Mouse (Mus musculus) induced T-regulatory cell, adult 2 months (primary cell): ENCODE measurements around the gene Hoga1.
A peak's percentile ranks its signal among the peaks of the same experiment; 100 is the strongest.

ENCODE experiments used
- DNase-seq: peaks from one replicate; pipeline ENCODE4 v3.0.0-alpha.2; 2012; ENCODE audit warnings: low read depth

Gene Hoga1

DNA sequence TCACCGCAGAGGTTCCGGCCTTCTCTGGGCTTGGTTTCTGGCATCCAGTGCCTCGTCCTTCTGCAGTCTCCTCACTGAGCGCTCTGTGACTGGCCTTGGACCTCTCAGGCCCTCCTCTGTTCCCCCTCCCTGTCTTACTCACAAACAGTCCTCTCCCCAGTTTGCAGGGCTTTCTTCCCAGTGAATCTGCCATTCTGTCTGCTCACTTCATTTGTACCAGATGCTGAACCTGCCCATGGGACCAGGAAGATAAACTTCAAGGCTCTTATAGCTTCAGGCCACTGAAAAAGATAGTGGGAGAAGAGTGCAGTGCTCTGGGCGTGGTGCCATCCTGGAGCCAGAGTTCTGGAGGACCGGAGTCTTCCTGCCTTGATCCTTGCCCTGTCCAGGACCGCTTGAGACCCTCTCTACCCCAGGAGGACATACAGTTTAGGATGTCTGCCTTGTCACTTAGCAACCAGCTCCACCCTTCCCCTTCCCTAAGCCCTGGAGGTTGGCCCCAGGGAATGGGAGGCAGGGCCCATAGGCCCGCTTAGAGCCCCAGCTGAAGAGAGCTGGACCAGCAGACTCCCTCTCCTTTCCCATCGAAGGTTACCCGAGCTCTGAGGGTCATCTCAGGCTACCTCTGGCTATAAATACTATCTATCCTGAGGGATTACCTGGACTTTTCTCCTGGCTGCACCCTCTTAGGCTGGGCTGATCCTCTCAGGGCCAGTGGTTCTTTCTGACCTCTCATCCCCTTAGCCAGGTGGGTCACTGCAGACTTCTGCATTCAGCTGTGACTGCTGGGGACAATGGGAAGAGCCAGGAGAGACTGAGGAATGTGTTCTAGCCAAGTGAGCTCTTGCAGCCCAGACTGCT is 23.5 kb upstream of the Hoga1 start:
- DNase-seq, result no peak

DNA sequence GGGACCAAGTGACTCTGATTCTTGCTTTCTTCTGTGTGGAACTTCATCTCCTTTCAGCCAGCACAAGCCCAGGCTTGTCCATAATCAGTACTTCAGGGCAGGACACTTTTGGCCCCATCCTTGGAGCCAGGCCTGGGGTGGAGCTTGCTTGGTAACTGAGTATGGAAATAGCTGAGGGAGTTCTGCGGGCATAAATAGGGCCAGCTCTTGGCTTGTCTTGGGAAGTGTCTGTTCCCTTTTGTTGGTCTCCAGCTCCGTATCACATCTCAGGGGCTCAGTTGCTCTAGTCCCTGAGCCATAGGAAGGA is 22.9 kb upstream of the Hoga1 start:
- DNase-seq, result no peak

DNA sequence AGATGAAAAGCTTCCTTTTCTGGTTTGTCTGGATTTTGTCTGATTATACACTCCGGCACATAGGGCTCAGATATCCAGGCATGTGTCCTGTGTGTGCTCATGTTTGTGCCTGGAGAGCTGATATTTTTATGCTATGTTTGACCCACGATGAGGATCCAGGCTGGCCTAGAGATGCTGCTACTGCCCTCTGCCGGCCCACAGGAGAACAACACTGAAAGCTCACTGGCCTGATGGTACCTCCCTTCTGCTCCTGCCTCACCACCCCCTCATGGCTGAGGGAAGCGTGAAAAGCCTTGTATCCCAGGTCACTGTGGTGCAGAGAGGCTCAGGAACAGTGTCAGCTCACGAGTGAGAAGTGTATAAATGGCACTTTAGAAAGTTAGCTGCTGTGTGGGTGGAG is 19.3 kb upstream of the Hoga1 start:
- peak; percentile 82 for DNase-seq

DNA sequence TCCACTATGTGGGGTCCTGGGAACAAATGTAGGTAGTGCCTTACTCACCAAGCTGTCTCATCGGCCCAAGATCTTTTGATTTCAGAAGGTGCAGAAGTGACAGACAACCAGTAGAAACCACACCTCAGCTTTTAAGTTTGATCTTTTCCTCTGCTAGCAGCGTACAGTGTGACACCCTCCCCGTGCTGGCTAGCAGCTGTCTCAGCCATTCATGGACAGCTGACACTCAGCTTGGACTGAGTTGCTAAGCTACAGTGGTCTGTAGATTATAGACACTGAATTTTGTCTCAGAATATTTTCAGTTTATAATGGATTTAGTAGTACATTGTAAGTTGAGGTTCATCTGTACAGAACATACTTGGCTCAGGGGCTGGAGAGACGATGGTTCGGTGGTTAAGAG is 14.3 kb upstream of the Hoga1 start:
- no peak for DNase-seq

DNA sequence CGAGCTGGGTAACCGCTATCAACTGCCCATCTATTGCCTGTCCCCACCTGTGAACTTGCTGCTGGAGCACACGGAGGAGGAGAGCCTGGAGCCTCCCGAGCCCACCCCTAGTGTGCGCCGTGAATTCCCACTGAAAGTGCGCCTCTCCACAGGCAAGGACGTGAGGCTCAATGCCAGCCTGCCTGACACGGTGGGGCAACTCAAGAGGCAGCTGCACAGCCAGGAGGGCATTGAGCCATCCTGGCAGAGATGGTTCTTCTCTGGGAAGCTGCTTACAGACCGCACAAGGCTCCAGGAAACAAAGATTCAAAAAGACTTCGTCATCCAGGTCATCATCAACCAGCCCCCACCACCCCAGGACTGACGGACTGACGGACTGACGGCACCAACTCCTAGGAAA is 11.8 kb upstream of the Hoga1 start:
- no peak for DNase-seq

DNA sequence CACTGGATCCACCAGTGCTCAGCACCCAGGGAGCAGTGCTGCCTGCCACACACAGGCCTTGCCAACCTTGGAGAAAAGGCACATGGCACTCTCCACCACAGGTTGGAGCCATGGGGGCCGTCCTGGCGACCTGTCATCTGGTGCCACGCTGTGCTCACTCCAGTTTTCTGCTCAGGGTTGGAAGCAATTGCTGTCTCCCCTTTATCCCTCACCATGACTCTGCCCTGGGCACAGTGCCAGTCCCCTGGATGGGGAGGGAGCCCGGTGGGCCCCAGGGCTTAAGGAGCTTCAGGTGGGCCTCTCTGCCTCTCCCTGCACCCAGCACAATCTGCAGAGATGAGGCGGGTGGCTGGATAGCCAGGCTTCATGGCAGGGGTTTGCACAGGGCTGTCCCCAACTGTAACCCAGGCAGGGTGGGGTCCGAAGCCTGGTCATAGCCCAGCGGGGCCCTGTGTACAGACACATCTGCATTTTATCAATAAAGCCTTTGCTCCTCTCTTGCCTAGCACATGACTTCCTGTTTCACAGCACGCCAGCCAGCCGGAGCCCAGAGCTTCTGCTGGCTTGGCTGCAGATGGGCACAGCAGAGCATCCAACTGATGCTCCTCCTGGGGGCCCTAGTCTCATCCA is 11.1 kb upstream of the Hoga1 start:
- DNase-seq, result no peak

DNA sequence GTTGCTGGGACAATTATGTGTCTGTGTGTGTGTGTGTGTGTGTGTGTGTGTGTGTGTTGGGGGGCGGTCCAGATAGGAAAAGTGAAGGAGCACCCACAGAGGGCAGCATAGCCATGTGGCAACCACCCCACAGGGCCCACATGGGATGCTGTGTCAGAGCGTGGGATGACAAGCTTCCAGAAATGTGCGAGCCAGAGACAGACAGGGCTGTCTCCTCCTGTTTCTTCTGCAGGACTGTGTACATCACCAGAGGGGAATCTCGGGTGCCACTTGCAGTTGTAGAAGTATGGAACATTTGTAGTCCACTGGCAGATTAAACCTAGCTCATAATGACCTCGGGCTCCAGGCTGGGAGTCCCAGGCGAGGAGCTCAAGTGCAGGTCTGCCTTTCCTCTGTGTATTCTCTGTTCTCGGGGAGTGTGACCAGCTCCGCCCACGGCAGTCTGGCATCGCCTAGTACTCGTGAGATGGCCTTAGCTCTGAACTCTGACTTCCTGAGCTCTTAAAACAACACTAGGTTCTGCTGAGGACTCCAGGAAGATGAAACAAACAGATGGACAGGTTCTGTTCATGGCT is 10.4 kb upstream of the Hoga1 start:
- DNase-seq, result no peak

DNA sequence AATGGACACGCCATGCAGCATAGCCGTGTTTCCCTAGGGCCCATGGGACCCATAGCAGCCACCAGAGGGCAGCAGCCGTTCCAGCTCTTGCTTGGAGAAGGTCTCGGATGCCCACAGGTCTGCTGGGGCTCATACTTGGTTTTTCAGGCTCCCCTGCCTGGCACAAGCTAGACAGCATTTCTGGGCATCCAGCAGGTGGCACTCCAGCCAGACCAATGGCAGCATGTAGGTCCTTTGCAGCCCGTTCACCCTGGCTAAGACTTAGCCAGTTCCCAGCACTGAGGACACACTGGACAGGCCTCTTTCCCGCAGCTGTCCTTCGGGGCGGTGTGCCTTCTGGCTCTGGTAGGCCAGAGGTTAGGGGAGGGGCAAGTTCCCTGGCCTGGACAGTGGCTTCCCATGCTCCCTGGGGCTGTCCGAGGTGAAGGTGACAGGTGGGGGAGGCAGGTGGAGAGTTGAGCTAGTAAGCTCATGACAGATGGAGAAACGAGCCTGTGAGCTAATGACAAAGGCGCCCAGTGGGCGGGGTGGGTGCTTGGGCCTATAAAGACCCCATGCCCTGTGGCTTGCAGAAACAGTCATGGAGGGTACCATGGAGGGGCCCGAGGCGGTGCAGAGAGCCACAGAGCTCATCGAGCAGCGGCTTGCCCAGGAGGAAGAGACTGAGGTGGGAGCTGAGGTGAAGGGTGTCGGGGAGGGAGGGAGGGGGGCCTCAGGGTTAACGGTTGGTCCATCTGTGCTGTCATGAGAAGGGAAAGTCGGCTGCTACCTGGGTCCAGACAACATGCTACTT is 9.8 kb upstream of the Hoga1 start, which contains the start of gene Ankrd2:
Gene Ankrd2, plus strand, starts transcription at position 545 of the 793 bp plus-strand sequence.
- DNase-seq, result peak; percentile 81

DNA sequence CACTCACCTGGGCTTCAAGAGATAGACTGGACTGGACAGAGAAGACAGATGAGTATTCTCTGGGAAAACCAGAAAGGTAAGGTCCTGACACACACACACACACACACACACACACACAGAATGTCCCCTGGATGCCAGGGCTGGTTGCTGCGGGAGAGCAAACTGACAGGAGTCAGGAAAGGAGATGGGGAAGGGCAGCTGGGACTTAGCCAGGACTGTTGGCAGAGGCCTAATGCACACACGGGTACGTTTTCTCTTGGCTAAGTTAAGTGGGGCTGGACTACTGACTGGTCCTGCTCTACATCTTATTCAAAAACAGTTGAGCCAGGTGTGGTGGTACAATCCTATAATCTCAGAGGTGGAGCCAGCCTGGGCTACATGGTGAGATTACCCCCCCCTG is 9.1 kb upstream of the Hoga1 start:
- no peak for DNase-seq

DNA sequence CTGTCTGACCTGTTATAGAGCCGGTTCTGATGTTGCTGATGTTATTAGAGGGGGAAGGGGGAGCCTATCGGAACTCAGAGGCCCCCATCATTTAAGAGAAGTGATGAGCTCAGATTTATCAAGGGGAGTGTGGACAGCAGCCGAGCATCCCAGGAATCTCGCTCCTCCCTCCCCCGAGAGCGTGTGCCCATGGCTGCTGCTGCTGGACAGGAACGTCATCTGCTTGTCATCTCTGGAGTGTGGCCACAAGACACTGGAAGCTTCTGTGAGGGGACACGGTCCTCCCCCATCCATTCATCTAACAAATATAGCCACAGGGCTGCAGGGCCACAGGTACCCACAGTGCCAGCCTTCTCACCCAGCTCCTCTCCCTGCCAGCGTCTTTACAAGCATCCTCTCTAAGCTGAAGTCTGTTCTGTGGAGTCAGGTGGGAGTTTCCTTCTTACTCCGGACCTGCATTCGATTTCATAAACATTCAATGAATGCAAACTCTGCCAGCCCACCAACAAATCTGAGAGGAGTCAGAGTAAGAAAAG is 8.2 kb upstream of the Hoga1 start:
- DNase-seq, result no peak

DNA sequence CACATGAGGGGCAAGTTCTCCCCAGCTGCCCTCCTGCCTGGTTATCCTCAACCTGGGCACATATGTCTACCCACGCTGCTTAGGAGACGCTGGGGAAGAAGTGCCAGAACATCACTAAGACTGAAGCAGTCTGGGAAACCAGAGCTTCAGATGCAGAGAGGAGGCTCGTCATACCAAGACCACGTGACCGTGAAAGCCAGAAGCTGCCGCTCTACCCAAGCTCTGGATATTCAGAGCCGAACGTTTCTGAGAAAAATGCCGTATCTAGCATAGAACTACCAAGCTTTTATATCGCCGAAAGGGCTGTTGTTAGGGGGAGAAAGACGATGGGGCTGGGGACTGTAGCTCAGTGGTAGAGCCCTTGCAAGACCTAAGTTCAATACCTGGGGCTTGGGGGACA is 7.1 kb upstream of the Hoga1 start:
- DNase-seq, result no peak

DNA sequence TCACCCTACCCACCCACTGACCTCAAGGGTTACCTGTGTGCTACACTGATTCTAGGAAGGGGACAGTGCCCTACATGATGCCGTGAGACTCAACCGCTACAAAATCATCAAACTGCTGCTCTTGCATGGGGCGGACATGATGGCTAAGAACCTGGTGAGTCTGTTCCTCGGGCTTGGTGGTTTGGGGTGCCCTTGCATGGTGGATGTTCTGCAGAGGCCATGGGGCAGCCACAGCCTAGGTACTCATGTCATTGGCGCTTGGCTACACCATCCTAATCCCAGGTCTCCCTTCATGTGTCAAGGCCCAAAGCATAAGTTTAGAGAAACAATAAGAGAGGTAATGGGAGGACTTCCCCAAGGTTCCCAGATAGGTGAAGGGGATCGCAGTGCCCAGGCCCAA is 1.4 kb upstream of the Hoga1 start:
- DNase-seq, result no peak

DNA sequence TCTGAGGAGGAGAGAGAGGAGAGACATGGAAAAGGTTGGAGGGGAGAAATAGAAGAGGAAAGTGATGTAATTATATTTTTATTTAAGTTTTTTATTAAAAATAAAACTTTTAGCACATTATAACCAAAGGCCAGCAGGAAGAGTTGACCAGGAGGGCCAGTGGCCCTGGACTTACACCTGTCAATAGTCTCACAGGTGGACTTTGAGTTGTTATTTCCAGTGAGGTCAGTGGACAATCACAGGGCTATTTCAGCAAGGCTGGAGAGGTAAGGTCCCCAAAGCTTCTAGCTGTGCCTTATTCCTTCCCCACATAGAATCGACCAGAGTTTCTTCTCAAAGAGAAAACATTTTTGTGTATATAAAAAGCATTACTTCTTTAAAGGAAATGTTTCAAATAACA is 4.8 kb downstream of the Hoga1 start:
- DNase-seq, result no peak

DNA sequence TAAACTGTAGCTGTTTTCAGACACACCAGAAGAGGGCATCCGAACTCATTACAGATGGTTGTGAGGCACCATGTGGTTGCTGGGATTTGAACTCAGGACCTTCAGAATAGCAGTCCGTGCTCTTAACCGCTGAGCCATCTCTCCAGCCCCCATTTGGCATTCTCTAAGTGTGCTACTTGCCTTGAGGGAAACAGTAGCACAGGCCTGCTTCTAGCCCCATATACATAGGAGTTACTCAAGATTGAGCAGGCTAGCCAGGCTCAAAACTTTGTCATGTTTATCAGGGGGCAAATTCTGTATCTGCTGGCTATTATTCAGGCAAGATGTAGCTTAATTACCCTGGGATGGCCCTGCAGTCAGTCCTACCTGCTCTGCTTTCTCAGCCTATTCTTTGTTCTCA is 5.9 kb downstream of the Hoga1 start:
- DNase-seq, result no peak

DNA sequence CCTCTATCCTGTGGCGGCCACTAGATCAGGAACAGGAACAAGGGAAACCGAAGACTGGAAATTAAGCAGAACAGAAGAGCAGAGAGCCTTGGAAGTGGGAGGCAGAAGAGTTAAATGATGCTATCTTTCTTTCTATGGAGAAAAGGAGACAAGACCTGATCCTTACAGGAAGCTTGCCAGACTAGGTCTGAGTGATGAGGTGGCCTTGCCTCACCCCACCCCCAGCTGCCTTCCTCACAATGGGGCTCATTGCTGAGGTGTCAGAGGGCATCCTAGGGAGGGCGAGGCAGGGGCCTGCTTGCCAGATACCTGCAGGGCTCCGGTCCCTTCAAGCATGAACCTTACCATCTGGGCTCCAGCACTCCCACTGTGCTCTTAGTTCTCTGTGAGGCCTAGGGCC is 6.5 kb downstream of the Hoga1 start, which contains the start of gene 4933411K16Rik:
Gene 4933411K16Rik, plus strand, starts transcription at position 301 of the 400 bp plus-strand sequence.
- no peak for DNase-seq

DNA sequence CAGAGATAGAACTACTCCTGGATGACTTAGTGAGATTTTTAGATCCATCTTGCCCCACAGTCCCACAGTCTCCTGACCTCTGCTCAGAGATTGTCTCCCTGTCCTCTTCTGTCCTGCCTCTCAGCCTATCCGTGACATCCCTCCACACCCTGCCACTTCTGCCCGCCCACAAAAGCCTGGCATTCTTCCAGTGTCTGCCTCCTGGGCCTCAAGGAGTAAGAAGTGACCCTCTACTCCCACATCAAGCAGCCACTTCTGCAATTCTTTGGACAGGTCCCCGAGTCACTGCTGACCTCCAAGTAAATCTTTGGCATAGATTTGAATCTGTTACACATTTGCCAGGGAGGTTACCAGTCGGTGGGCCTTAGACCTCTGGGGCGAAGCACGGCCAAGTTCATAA is 8.8 kb downstream of the Hoga1 start:
- DNase-seq, result no peak

DNA sequence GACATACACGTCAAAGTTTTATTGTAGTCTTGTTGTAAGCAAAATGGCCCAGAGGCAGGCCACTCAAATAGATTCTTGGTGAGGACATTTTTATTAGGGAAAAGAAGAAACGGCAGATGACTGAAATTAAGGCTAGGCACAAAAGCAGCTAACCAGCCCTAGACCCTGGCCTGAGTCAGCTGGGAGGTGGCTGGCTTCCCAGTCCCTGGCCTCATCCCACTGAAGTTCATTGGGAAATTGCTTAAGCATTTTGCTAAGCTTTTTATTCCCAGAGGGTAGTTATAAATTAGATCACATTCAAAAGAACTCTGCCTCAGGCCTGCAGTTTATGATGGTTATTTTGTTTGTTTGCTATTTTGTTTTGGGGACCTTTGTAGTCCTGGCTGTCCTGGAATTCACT is 10.5 kb downstream of the Hoga1 start:
- DNase-seq, result no peak

DNA sequence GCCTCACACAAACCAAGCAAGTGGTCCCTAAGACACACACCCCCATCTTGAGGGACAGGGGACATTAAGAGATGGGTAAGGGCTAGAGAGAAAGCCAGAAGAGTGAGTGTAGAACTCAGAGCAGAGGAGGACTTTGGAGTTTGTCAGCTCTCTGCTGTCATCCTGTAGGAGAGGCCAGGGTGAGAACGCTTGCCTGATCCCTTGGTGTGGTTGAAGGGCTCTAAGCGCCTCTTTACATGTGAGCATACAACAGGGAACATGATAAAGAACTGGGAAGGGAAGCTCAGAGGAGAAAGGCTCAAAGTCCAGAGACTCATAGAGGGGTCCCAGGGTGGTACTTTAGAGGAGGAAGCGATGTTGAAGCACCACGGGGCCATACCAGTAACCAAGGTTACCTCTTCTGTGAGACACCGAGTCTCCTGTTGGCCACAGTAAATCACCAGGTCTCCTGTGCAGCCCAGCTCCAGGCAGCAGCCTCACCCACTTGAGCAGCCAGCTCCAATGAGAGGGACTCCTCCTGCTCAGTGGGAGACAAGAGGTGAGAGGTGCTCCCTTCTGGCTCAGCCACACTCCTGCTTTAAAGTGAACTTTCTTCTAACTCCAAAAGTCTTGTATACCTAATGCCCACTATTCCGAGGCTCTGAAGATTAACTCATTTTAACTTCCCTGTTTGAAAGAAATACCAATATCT is 11.5 kb downstream of the Hoga1 start:
- DNase-seq, result no peak

DNA sequence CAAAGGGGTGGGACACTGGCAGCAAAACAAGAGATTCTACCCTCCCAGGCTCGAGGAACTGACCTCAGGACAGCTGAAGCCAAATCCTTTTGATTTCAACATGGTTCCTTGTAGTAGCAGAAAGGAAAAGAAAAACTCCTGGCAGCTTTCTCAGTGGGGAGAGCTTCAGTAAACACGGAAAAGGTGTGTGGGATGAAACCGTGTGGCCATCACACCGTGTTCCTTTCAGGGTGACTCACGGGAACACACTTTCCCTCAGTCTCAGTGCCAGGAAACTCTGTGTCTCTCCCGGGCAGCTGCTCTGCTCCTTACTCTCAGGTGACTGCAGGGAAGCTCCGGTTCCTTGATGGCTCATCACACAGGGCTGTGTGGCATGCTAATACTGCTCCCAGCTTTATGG is 13.0 kb downstream of the Hoga1 start:
- no peak for DNase-seq

DNA sequence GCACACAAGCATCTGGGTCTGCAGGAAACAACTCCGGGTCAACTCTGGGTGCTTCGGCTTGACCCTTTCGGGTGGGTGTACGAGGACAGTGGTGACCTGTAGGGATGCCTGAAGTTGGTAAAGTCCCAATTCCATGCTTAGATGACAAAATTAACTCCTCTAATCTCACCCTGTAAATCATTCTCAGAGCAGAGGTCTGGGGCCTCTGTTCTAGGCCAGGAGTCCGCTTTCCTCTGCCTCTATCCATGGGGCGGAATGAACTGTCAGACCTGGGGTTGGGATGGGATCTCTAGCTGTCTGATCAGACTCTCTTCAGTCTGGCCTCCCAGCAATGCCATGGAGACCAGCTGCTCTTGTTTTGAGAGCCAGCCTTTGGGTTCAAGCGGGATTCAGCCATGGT is 16.0 kb downstream of the Hoga1 start:
- DNase-seq, result no peak

DNA sequence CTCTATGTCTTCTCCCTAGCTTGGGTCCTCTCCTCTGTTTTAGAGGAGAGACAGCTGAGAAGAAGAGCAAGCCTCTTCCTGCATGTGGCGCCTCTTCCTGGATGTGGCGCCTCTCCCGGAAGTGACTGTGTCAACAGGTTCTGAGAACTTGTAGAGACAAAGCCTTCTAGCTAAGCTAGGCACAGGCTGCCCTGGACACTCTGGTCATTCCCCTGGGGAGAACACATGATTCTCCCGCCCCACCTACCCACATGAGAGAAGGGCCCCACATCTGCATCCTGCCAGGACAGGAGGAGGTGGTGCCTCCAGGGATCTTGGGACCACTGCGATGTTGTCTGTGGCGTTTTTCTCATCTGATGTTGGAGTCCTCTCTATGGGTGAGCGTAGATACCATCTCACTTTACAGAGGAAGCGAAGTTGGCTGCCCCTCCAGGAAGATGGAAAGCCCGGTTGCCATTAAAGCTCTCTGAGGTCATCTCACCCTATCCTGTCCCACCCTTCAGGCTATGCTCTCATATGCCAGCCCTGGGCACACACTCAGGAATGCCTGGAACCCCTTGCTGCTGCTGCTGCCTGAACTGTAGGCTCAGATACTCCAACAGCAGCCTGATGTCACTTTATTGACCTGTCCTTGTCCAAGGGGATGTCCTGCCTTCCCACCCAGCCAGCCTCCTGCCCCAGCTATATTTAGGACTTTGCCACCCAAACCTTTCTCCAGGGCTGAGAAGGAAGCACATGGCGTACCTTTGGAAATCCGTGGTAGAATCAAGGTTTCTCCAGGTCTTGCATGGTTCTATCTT is 23.2 kb downstream of the Hoga1 start:
- no peak for DNase-seq
